In the genomic region with DNA sequence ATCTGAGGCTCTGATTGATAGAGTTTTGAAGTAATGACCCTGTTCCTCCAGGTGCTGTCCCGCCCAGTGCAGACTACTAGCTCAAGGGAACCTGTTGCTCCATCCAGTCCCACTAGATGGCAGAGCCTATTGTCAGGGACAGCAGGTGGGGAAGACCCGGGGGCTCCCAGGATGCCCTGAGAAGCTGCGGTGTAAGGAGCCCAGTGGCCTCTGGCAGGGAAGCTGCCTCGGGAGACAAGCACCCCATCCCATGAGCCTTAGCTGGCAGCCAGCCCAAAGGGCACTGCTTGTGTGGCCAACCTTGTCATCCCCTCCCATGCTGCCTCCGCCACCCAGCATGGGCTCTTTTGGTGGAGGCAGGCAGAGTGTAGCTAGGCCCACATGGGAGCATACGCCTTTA, we compare ENCODE assay signal across 11 mouse cellular contexts. TPM values are rescaled to one million over a fixed set of nuclear protein-coding genes. Genes with fewer than 3 reads are reported as not detected.
A peak's percentile ranks its signal among the peaks of the same experiment; 100 is the strongest.
DNase-seq lines count a peak whose midpoint lies in the region; ATAC-seq and TF ChIP-seq lines count a peak whose summit lies in the region.
"Had no signal": no experiment of that assay in that cellular context is flagged by ENCODE, and none has a peak within 500 bp of the region (broad histone marks: within the 10 kb centered on the region; RNA-seq: fewer than 3 reads in every experiment).

No protein-coding gene starts in this region.

- H3K9ac ChIP-seq in kidney, embryonic 14.5 days (ENCODE audit: low read depth, low read length), result no peak overlapping the region
- H3K9ac ChIP-seq in embryonic facial prominence, embryonic 12.5 days, result 0 out of 2 replicates have a peak overlapping the region, but pooled peaks have one; percentile 12
- H3K9ac ChIP-seq: heart, embryonic 12.5 days; lung, embryonic 15.5 days had no signal

- 67% methylated on average over 6 of the region's 6 CpGs for WGBS in kidney, embryonic 14.5 days
- WGBS in spleen, adult 2 months, result 67% methylated on average over 6 of the region's 6 CpGs
- WGBS in embryonic facial prominence, embryonic 12.5 days, result 64% methylated on average over 6 of the region's 6 CpGs

- no peak overlapping the region for H3K4me2 ChIP-seq in kidney, embryonic 14.5 days (replicated peaks; ENCODE audit: low read depth, low read length)
- H3K4me2 ChIP-seq in embryonic facial prominence, embryonic 12.5 days (replicated peaks), result no peak overlapping the region
- H3K4me2 ChIP-seq: heart, embryonic 12.5 days; lung, embryonic 15.5 days had no signal

- TF ChIP-seq POLR2A in spleen, adult 2 months (IDR thresholded peaks at IDR 0.05; ENCODE audit: low read depth, low read length), result no peak

- H3K4me3 ChIP-seq in kidney, embryonic 14.5 days (ENCODE audit: low read length), result no peak overlapping the region
- H3K4me3 ChIP-seq in spleen, adult 2 months (ENCODE audit: extremely low read depth, insufficient read depth, insufficient read length), result no peak overlapping the region
- no peak overlapping the region for H3K4me3 ChIP-seq in embryonic facial prominence, embryonic 12.5 days
- H3K4me3 ChIP-seq: heart, embryonic 12.5 days; lung, embryonic 15.5 days had no signal

- no peak overlapping the region for H3K27ac ChIP-seq in kidney, embryonic 14.5 days (ENCODE audit: low read depth, low read length)
- H3K27ac ChIP-seq in spleen, adult 2 months (ENCODE audit: insufficient read depth, low read length), result no peak overlapping the region
- peak overlapping the region; percentile 98 for H3K27ac ChIP-seq in embryonic facial prominence, embryonic 12.5 days
- H3K27ac ChIP-seq: lung, embryonic 15.5 days had no signal

- no peaks in the 10 kb centered on the region for H3K27me3 ChIP-seq in kidney, embryonic 14.5 days (ENCODE audit: control insufficient read depth, insufficient read depth, low read length)
- H3K27me3 ChIP-seq in spleen, adult 2 months (ENCODE audit: control insufficient read depth, insufficient read depth, low read length), result no peaks in the 10 kb centered on the region
- H3K27me3 ChIP-seq in embryonic facial prominence, embryonic 12.5 days, result no peaks in the 10 kb centered on the region
- H3K27me3 ChIP-seq: heart, embryonic 12.5 days; lung, embryonic 15.5 days had no signal

- ATAC-seq in kidney, embryonic 14.5 days (ENCODE audit: low FRiP score, low TSS enrichment), result no peak
- no peak for ATAC-seq in embryonic facial prominence, embryonic 12.5 days (ENCODE audit: insufficient number of reproducible peaks, insufficient read depth, low FRiP score, low TSS enrichment)

- H3K4me1 ChIP-seq in kidney, embryonic 14.5 days (ENCODE audit: control insufficient read depth, insufficient read depth, low read length), result peaks cover 30% of the 10 kb centered on the region
- H3K4me1 ChIP-seq in spleen, adult 2 months (ENCODE audit: control insufficient read depth, insufficient read depth, insufficient read length), result no peaks in the 10 kb centered on the region
- peaks cover 83% of the 10 kb centered on the region for H3K4me1 ChIP-seq in embryonic facial prominence, embryonic 12.5 days

- peak; percentile 13; the same call in 1 of the 2 replicates for TF ChIP-seq CTCF in spleen, adult 2 months (IDR thresholded peaks at IDR 0.05; ENCODE audit: extremely low read depth, insufficient read depth, insufficient read length, insufficient replicate concordance)

- intact Hi-C loops in gastrocnemius, postnatal 36 days (cut with DNase I), result no loop called here

- peak; percentile 16 for DNase-seq in kidney, adult 18-20 months
- DNase-seq in spleen, adult 2 months (ENCODE audit: low read depth in 1 of 2, low spot score in 2 of 2), result no peak
- no peak for DNase-seq in spleen, postnatal 36 days (ENCODE audit: low spot score in 2 of 2)
- peak; percentile 43 for DNase-seq in retina, postnatal 7 days (ENCODE audit: low read depth, low spot score)
- DNase-seq in gastrocnemius, postnatal 36 days, result no peak
- no peak for DNase-seq in testis, postnatal 14 days (ENCODE audit: low spot score)
- DNase-seq: right cerebral cortex, postnatal 25 days had no signal

- no peaks in the 10 kb centered on the region for H3K9me3 ChIP-seq in kidney, embryonic 14.5 days (ENCODE audit: control insufficient read depth, low read length)
- no peaks in the 10 kb centered on the region for H3K9me3 ChIP-seq in embryonic facial prominence, embryonic 12.5 days
- H3K9me3 ChIP-seq: heart, embryonic 12.5 days; lung, embryonic 15.5 days had no signal

- no peaks in the 10 kb centered on the region for H3K36me3 ChIP-seq in kidney, embryonic 14.5 days (ENCODE audit: control insufficient read depth, insufficient read depth, low read length)
- no peaks in the 10 kb centered on the region for H3K36me3 ChIP-seq in spleen, adult 2 months (ENCODE audit: control insufficient read depth, insufficient read depth, low read length)
- H3K36me3 ChIP-seq in embryonic facial prominence, embryonic 12.5 days, result no peaks in the 10 kb centered on the region
- H3K36me3 ChIP-seq: heart, embryonic 12.5 days; lung, embryonic 15.5 days had no signal

RNA-seq across cellular contexts. Expression of gene Dusp7, which starts 17.3 kb away (rescaled TPM):
- 25.5 and 26.3 TPM in 2 replicates for polyA plus RNA-seq in kidney, embryonic 14.5 days (2014; fragmentation: Nextera tagmentation; extraction: Ambion mirVana)
- 73.1 and 93.2 TPM in 2 replicates for polyA plus RNA-seq in spleen, adult 2 months (2012; rRNA removed)
- 51.1 and 59.2 TPM in 2 replicates for polyA plus RNA-seq in embryonic facial prominence, embryonic 12.5 days (2016; fragmentation: Nextera tagmentation; extraction: Ambion mirVana)
- 10 to 100 TPM; 24.9 to 28.3 TPM for total RNA-seq in gastrocnemius, postnatal 36 days (2021)

Comparison
In these comparisons a context has a peak if more than half of its experiments do, and no peak if none do; other contexts are left out.
1. DNase-seq: peak in kidney, adult 18-20 months (single experiment) and retina, postnatal 7 days (single experiment); none in spleen, adult 2 months (0 of 2), spleen, postnatal 36 days (0 of 2), gastrocnemius, postnatal 36 days (0 of 2) and testis, postnatal 14 days (single experiment).